Mouse (Mus musculus): ENCODE results near the gene Wee1. TPM values are rescaled to one million over a fixed set of nuclear protein-coding genes. Genes with fewer than 3 reads are reported as not detected.

The Wee1 gene
- polyA plus RNA-seq, 1 experiment from 2014 or later = 13.3 TPM

- ATAC-seq = no peak
- H3K27ac ChIP-seq (ENCODE audit: low read depth, low read length) = no peak overlapping the region
- H3K9me3 ChIP-seq (replicated peaks; ENCODE audit: control insufficient read depth, low read length) = no peaks in the 10 kb centered on the region
- H3K9ac ChIP-seq (ENCODE audit: low read length) = no peak overlapping the region
- DNase-seq (ENCODE audit: low spot score) = no peak
- WGBS = 88% methylated on average over 6 of the region's 6 CpGs
- no peak overlapping the region for H3K4me2 ChIP-seq (ENCODE audit: low read length)
- H3K27me3 ChIP-seq (replicated peaks; ENCODE audit: control insufficient read depth, insufficient read depth, low read length) = no peaks in the 10 kb centered on the region
- H3K4me1 ChIP-seq (ENCODE audit: control insufficient read depth, insufficient read depth, low read length) = no peaks in the 10 kb centered on the region
- no peaks in the 10 kb centered on the region for H3K36me3 ChIP-seq (ENCODE audit: control insufficient read depth, insufficient read depth, low read length)
- no peak overlapping the region for H3K4me3 ChIP-seq (ENCODE audit: low read depth, low read length)
Measured at GRCm38 (mm10) chr7:110163024-110163423, 41.2 kb downstream of the Wee1 start.

DNA sequence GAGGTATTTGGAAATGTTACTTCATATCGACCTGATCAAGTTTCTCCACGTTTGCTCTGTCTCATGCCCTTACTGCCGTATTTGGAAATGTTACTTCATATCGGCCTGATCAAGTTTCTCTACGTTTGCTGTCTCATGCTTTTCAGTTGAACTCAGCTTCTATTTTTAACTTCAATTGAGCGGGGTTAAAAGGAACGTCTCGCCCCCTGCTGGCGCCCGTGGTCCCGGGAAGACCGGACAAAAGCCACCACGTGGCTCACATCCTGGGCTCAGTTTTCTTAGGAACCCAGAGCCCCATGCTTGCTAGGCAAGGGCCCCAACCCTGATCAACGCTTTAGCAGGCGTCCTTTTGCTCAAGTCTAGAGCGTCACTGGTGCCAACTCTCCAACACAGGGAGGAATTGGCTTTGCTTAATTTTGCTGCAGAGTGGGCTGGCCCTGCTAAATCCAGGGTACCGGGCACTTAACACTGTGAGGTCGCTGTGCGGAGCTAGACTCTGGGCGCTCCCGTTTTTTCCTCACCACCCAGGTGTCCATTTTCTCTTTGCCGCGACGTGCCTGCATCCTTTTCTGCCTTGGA is 42.3 kb downstream of the Wee1 start:
- H3K4me2 ChIP-seq (ENCODE audit: low read length) = peak overlapping the region; percentile 75
- ATAC-seq = peak; percentile 85
- WGBS = under 1% methylated on average over 24 of the region's 24 CpGs
- H3K27ac ChIP-seq (ENCODE audit: low read depth, low read length) = peak overlapping the region; percentile 83
- peak; percentile 89 for DNase-seq (ENCODE audit: low spot score)
- no peaks in the 10 kb centered on the region for H3K9me3 ChIP-seq (replicated peaks; ENCODE audit: control insufficient read depth, low read length)
- no peaks in the 10 kb centered on the region for H3K4me1 ChIP-seq (ENCODE audit: control insufficient read depth, insufficient read depth, low read length)
- H3K4me3 ChIP-seq (ENCODE audit: low read depth, low read length) = peak overlapping the region; percentile 45
- peak overlapping the region; percentile 69 for H3K9ac ChIP-seq (ENCODE audit: low read length)
- H3K27me3 ChIP-seq (replicated peaks; ENCODE audit: control insufficient read depth, insufficient read depth, low read length) = no peaks in the 10 kb centered on the region
- no peaks in the 10 kb centered on the region for H3K36me3 ChIP-seq (ENCODE audit: control insufficient read depth, insufficient read depth, low read length)

DNA sequence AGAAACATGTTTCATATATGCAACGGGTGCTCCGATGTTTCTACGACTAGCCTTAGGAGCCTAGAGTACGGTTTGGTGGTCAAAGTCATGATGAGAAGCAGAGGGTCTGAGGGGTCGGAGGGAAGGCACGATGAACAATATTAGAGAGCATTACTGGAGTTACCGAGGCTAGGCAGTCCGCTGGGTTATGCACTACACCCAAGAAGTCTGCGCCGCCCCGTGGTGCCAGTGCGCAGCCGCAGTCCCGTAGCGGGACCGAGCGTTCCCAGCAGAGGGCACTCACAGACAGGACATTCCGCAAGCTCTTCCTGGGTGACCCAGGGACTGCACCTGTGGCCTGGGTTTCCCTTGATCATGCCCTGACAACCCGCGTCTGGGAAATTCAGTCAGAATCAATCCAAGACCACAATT is 42.9 kb downstream of the Wee1 start:
- Histone ChIP-seq H3K27me3 (replicated peaks; ENCODE audit: control insufficient read depth, insufficient read depth, low read length) (no peaks in the 10 kb centered on the region), H3K4me1 (ENCODE audit: control insufficient read depth, insufficient read depth, low read length) (no peaks in the 10 kb centered on the region), H3K9ac (ENCODE audit: low read length) (peak overlapping the region; percentile 69), H3K27ac (ENCODE audit: low read depth, low read length) (peak overlapping the region; percentile 83), H3K9me3 (replicated peaks; ENCODE audit: control insufficient read depth, low read length) (no peaks in the 10 kb centered on the region), H3K4me3 (ENCODE audit: low read depth, low read length) (peak overlapping the region; percentile 45), H3K4me2 (ENCODE audit: low read length) (peak overlapping the region; percentile 75), H3K36me3 (ENCODE audit: control insufficient read depth, insufficient read depth, low read length) (no peaks in the 10 kb centered on the region)
- DNase-seq (ENCODE audit: low spot score) (peak; percentile 95), ATAC-seq (peak; percentile 98)
- under 1% methylated on average over 20 of the region's 20 CpGs for WGBS

DNA sequence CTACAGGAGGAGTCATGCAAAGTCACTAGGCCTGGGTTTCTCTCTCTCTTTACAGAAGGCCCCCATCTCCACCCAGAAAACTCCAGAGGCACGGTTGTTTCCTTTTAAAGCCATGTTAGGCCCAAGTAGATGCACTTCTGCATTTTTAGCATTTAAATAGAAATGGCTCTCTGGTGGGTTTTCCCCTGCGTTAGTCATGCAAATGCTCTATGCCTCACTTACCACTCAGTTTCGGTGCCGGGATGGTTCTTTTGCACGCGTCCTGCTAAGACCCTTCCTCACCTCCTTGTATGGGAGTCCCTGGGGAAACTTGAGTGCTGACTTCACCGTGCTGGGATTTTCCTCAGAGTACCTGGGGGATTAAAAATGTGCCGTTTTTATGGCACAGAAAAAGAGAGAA is 44.4 kb downstream of the Wee1 start:
- H3K9ac ChIP-seq (ENCODE audit: low read length) = no peak overlapping the region
- 77% methylated on average over 8 of the region's 8 CpGs for WGBS
- no peaks in the 10 kb centered on the region for H3K9me3 ChIP-seq (replicated peaks; ENCODE audit: control insufficient read depth, low read length)
- H3K27ac ChIP-seq (ENCODE audit: low read depth, low read length) = no peak overlapping the region
- H3K4me2 ChIP-seq (ENCODE audit: low read length) = no peak overlapping the region
- no peaks in the 10 kb centered on the region for H3K4me1 ChIP-seq (ENCODE audit: control insufficient read depth, insufficient read depth, low read length)
- H3K27me3 ChIP-seq (replicated peaks; ENCODE audit: control insufficient read depth, insufficient read depth, low read length) = no peaks in the 10 kb centered on the region
- DNase-seq (ENCODE audit: low spot score) (no peak), ATAC-seq (no peak)
- H3K4me3 ChIP-seq (ENCODE audit: low read depth, low read length) = no peak overlapping the region
- no peaks in the 10 kb centered on the region for H3K36me3 ChIP-seq (ENCODE audit: control insufficient read depth, insufficient read depth, low read length)

- Histone ChIP-seq H3K4me3 (ENCODE audit: low read depth, low read length) (no peak overlapping the region), H3K4me1 (ENCODE audit: control insufficient read depth, insufficient read depth, low read length) (no peaks in the 10 kb centered on the region), H3K9ac (ENCODE audit: low read length) (no peak overlapping the region), H3K36me3 (ENCODE audit: control insufficient read depth, insufficient read depth, low read length) (no peaks in the 10 kb centered on the region), H3K27me3 (replicated peaks; ENCODE audit: control insufficient read depth, insufficient read depth, low read length) (no peaks in the 10 kb centered on the region), H3K27ac (ENCODE audit: low read depth, low read length) (no peak overlapping the region), H3K9me3 (replicated peaks; ENCODE audit: control insufficient read depth, low read length) (no peaks in the 10 kb centered on the region), H3K4me2 (ENCODE audit: low read length) (no peak overlapping the region)
- 92% methylated on average over 7 of the region's 7 CpGs for WGBS
- ATAC-seq = no peak
- no peak for DNase-seq (ENCODE audit: low spot score)
Measured at GRCm38 (mm10) chr7:110179208-110179607, 57.4 kb downstream of the Wee1 start.

- DNase-seq (ENCODE audit: low spot score) = no peak
- no peak overlapping the region for H3K27ac ChIP-seq (ENCODE audit: low read depth, low read length)
- no peaks in the 10 kb centered on the region for H3K27me3 ChIP-seq (replicated peaks; ENCODE audit: control insufficient read depth, insufficient read depth, low read length)
- ATAC-seq = no peak
- H3K36me3 ChIP-seq (ENCODE audit: control insufficient read depth, insufficient read depth, low read length) = no peaks in the 10 kb centered on the region
- H3K4me2 ChIP-seq (ENCODE audit: low read length) = no peak overlapping the region
- H3K4me1 ChIP-seq (ENCODE audit: control insufficient read depth, insufficient read depth, low read length) = no peaks in the 10 kb centered on the region
- H3K9ac ChIP-seq (ENCODE audit: low read length) = no peak overlapping the region
- no peak overlapping the region for H3K4me3 ChIP-seq (ENCODE audit: low read depth, low read length)
- no peaks in the 10 kb centered on the region for H3K9me3 ChIP-seq (replicated peaks; ENCODE audit: control insufficient read depth, low read length)
Measured at GRCm38 (mm10) chr7:110180613-110181012, 58.8 kb downstream of the Wee1 start.

GRCm38 (mm10) chr7:110181446-110181845 is 59.6 kb downstream of the Wee1 start:
- Histone ChIP-seq H3K36me3 (ENCODE audit: control insufficient read depth, insufficient read depth, low read length) (no peaks in the 10 kb centered on the region), H3K4me1 (ENCODE audit: control insufficient read depth, insufficient read depth, low read length) (no peaks in the 10 kb centered on the region), H3K27me3 (replicated peaks; ENCODE audit: control insufficient read depth, insufficient read depth, low read length) (no peaks in the 10 kb centered on the region), H3K27ac (ENCODE audit: low read depth, low read length) (no peak overlapping the region), H3K9me3 (replicated peaks; ENCODE audit: control insufficient read depth, low read length) (no peaks in the 10 kb centered on the region), H3K4me3 (ENCODE audit: low read depth, low read length) (no peak overlapping the region), H3K4me2 (ENCODE audit: low read length) (no peak overlapping the region), H3K9ac (ENCODE audit: low read length) (no peak overlapping the region)
- DNase-seq (ENCODE audit: low spot score) (no peak), ATAC-seq (no peak)
- WGBS = 65% methylated on average over 8 of the region's 8 CpGs

- Histone ChIP-seq H3K4me2 (ENCODE audit: low read length) (no peak overlapping the region), H3K27ac (ENCODE audit: low read depth, low read length) (no peak overlapping the region), H3K36me3 (ENCODE audit: control insufficient read depth, insufficient read depth, low read length) (no peaks in the 10 kb centered on the region), H3K27me3 (replicated peaks; ENCODE audit: control insufficient read depth, insufficient read depth, low read length) (no peaks in the 10 kb centered on the region), H3K4me1 (ENCODE audit: control insufficient read depth, insufficient read depth, low read length) (no peaks in the 10 kb centered on the region), H3K4me3 (ENCODE audit: low read depth, low read length) (no peak overlapping the region), H3K9ac (ENCODE audit: low read length) (no peak overlapping the region), H3K9me3 (replicated peaks; ENCODE audit: control insufficient read depth, low read length) (no peaks in the 10 kb centered on the region)
- no peak for ATAC-seq
- WGBS = 90% methylated on average over 3 of the region's 3 CpGs
- no peak for DNase-seq (ENCODE audit: low spot score)
Measured at GRCm38 (mm10) chr7:110184608-110185007, 62.8 kb downstream of the Wee1 start.

GRCm38 (mm10) chr7:110189951-110190350 is 68.1 kb downstream of the Wee1 start:
- Histone ChIP-seq H3K4me3 (ENCODE audit: low read depth, low read length) (no peak overlapping the region), H3K4me1 (ENCODE audit: control insufficient read depth, insufficient read depth, low read length) (no peaks in the 10 kb centered on the region), H3K36me3 (ENCODE audit: control insufficient read depth, insufficient read depth, low read length) (no peaks in the 10 kb centered on the region), H3K27ac (ENCODE audit: low read depth, low read length) (no peak overlapping the region), H3K27me3 (replicated peaks; ENCODE audit: control insufficient read depth, insufficient read depth, low read length) (no peaks in the 10 kb centered on the region), H3K9ac (ENCODE audit: low read length) (no peak overlapping the region), H3K4me2 (ENCODE audit: low read length) (no peak overlapping the region), H3K9me3 (replicated peaks; ENCODE audit: control insufficient read depth, low read length) (no peaks in the 10 kb centered on the region)
- DNase-seq (ENCODE audit: low spot score) (no peak), ATAC-seq (no peak)
- 68% methylated on average over 7 of the region's 7 CpGs for WGBS
